Mouse (Mus musculus): ENCODE measurements at regions not wholly inside any gene's neighbourhood (a gene's known extent, or its start where the extent isn't known, plus 50 kb on each side); places are given as distances from the start of the nearest gene placed in this dataset.

DNA sequence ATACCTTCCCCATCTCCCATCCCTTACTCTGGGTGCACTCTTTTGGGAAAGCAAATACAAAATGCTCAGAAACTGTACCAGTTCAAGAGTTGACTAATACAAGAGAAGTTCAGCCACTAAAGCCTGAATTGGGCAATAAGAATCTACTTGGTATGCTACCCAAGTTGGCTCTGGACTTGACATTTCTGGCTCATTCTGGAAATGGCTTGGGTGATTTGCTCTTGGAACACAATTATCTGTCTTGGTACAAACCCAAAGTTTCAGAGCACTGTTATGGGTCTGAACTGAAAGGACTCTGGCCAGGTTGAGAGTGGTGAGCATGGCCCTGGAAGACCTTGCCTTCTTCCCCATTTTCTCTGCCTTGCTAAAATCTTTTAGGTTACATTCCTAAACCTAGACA lies 136.6 kb downstream of the Fam84a start:
- TF ChIP-seq CTCF (IDR thresholded peaks at IDR 0.05; ENCODE audit: low read depth) = no peak
- TF ChIP-seq EP300 (IDR thresholded peaks at IDR 0.05; ENCODE audit: low read depth) = no peak

Data from heart, postnatal 0 days (tissue).